Comparison of ENCODE assay signal across 9 mouse cellular contexts in the genomic region with DNA sequence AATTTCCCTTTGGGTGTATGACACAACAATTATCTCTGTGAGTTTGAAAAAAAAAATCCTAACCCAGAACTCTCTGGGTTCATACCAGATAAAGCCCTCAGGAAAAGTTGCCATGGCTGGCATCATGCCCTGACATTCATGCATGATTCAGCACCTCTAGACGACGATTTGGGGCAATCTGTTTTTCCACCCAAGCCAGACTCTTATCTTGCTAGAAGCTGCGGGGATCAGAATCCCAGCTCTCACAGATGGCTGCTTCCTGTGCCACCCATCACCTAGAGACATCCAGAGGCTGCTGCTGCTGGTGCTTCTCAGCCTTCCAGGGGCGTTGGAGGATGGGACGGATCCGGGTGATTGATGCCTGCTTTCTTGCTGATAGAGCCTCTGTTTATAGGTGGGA.
A peak's percentile ranks its signal among the peaks of the same experiment; 100 is the strongest.
DNase-seq lines count a peak whose midpoint lies in the region; TF ChIP-seq lines count a peak whose summit lies in the region.
"Had no signal": no experiment of that assay in that cellular context is flagged by ENCODE, and none has a peak within 500 bp of the region (broad histone marks: within the 10 kb centered on the region; RNA-seq: fewer than 3 reads in every experiment).

No protein-coding gene starts in this region.

- intact Hi-C loops in heart, postnatal 36 days (cut with DNase I), result no loop called here
- intact Hi-C loops in left cerebral cortex, postnatal 25 days (cut with DNase I), result no loop called here

- no peak for TF ChIP-seq CTCF in brain, embryonic 14.5 days (IDR thresholded peaks at IDR 0.05; ENCODE audit: borderline replicate concordance, extremely low read depth, insufficient read depth, insufficient read length)

- TF ChIP-seq POLR2A in brain, embryonic 14.5 days (IDR thresholded peaks at IDR 0.05; ENCODE audit: borderline replicate concordance, extremely low read depth, insufficient read depth, insufficient read length, poor library complexity, severe bottlenecking), result no peak

- DNase-seq in lung, postnatal 36 days, result peak; percentile 15
- DNase-seq in lung, adult 18-20 months, result no peak
- DNase-seq in brain, embryonic 14.5 days (ENCODE audit: low read depth), result peak; percentile 83
- peak; percentile 38 to 41 for DNase-seq in heart, postnatal 36 days
- DNase-seq in left cerebral cortex, postnatal 25 days (ENCODE audit: low spot score in 2 of 2), result peak; percentile 38 to 84
- DNase-seq in gastrocnemius, postnatal 25 days, result no peak
- no peak for DNase-seq in spleen, adult 18-20 months
- no peak for DNase-seq in lung, postnatal 10 days
- DNase-seq: lung, embryonic 14.5 days had no signal

Comparison
In these comparisons a context has a peak if more than half of its experiments do, and no peak if none do; other contexts are left out.
1. DNase-seq: peak in lung, postnatal 36 days (single experiment), brain, embryonic 14.5 days (single experiment), heart, postnatal 36 days (2 of 2) and left cerebral cortex, postnatal 25 days (2 of 2); none in lung, adult 18-20 months (0 of 2), gastrocnemius, postnatal 25 days (single experiment), spleen, adult 18-20 months (0 of 2) and lung, postnatal 10 days (single experiment).